Mouse (Mus musculus) testis, adult 2 months (tissue): Measurements from ENCODE around the gene Cep164.

ENCODE experiments used
- CTCF ChIP-seq: fragments of 200-500 bp; IDR thresholded peaks from 2 replicates; pipeline ENCODE4 v1.5.1; 2012; ENCODE audit warnings: low read depth, mild to moderate bottlenecking, inconsistent platforms, low read length, moderate library complexity; ENCODE audit not compliant: control insufficient read depth, insufficient read depth, insufficient replicate concordance
- POLR2A ChIP-seq: fragments of 200-500 bp; IDR thresholded peaks from 2 replicates; pipeline ENCODE4 v1.6.1; 2012; ENCODE audit warnings: low read depth, mild to moderate bottlenecking, inconsistent platforms, low read length, moderate library complexity; ENCODE audit not compliant: control insufficient read depth

- TF ChIP-seq CTCF (no peak), POLR2A (no peak)
Measured at GRCm38 (mm10) chr9:45815113-45815512, 13.4 kb downstream of the Cep164 start.
